Mouse (Mus musculus): Measurements from ENCODE around the gene Adamts16.

GRCm38 (mm10) chr13:70853601-70854000 lies 12.0 kb upstream of the Adamts16 start:
- TF ChIP-seq POLR2A (IDR thresholded peaks at IDR 0.05; ENCODE audit: low read depth, low read length) (no peak), CTCF (IDR thresholded peaks at IDR 0.05; ENCODE audit: borderline replicate concordance, insufficient read depth, low read length) (no peak)

Data from embryonic fibroblast, embryonic 13.5 days (primary cell).